Mouse (Mus musculus) gastrocnemius, postnatal 10 days (tissue): Measurements from ENCODE around the gene Dlg2. TPM values are rescaled to one million over a fixed set of nuclear protein-coding genes. Genes with fewer than 3 reads are reported as not detected.
A peak's percentile ranks its signal among the peaks of the same experiment; 100 is the strongest.

ENCODE experiments used
- DNase-seq: peaks from one replicate; pipeline ENCODE4 v3.0.0; 2021; ENCODE audit warnings: mixed read lengths
- total RNA-seq, 2 experiments: library from RNA; stranded (reverse); gene quantifications; 2 replicates each; pipeline ENCODE4 v1.2.3; 2021

Dlg2 gene
- total RNA-seq, 2 experiments from 2014 or later = 1.8 to 3.4 TPM

DNA sequence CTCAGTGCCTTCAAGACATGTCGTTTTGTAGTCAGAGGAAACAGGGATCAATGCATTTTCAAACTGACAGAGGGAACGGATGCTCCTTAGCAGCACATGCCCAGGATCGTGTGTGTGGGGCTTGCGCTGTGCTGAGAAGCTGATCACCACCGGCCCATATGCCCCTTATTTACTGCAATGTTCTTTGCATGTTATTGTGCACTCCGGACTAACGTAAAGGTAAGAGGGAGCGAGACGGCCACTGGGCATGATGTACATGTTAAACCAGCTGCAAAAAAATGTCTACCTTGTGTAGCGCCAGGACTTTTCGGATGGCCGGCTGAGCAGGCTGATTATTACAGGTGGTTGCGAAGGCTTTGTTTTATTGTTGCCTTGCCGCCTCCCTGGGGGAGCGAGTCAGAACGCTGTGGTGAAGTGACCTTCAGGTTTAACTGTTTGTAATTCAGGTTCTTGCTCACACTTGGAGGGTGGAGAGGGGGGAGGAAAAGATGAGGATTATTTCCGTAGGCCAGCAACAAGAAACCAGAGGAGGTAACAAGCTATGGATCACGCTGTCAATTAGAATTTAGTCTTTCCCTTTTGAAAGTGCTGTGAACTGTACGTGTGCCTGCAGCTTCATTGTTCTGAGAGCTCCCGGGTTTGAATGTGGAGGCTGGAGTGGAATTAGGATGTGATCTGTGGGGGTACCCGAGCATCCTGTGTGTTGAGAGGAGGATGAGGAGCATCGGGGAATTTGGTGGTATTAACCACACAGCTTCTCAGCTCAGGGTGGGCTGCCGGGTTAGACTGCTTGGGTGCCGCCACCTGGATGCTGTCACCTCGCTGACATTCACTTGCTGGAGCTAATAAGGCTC is 614.6 kb downstream of the Dlg2 start:
- DNase-seq = no peak

DNA sequence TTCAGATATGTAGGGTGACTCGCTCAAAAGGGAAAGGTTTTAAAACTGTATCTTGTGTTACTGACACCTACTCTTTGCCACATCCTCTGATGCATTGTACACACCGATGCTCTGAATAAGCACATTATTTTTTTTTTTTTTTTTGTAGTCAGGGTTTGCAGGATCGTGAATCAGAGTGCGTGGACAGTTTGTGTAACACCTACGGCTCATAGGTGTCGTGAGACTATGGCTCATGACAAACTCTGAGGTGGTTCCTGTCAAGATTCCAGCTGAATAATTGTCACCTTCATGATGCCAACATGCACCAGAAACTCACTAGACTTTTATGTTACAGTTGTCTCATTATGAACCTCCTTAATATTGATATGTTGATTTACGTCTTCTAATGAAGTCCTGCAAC is 620.0 kb downstream of the Dlg2 start:
- DNase-seq = no peak

DNA sequence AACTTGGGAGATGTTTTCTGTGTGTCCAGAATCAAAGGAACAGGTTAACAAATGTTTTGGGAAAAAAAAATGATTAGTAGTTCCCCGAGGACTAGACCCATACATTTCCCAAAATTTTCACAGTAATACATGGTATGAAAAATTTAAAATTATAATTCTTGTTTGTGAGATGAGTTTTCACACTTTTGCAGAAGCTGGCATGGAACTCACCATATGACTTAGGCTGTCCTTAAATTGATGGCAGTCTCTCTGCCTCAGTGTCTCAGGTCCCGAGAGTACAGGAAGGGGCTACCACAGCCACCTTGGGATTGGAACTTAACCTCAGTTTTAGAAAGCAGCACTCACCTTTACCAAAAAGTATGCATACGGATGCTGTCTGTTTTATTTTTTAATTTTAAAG is 622.0 kb downstream of the Dlg2 start:
- no peak for DNase-seq

DNA sequence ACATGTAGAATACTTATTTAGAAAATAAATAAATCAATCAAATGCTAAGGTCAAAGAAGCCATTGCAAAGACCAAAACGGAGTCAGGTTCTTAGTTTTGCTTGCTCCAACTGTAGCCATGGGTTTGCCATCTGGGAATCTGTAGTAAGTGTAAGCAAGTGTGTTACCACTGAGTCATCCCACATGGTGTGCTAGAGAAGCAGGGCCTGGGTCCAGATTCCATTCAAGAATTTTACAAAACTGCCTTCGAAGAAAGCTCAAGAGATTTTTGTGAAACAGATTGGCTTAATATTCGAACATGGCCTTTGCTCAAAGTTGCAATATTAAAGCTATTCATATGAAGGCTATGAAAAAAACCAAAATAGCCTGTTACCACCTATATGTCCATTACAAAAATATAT is 633.1 kb downstream of the Dlg2 start:
- DNase-seq = no peak

DNA sequence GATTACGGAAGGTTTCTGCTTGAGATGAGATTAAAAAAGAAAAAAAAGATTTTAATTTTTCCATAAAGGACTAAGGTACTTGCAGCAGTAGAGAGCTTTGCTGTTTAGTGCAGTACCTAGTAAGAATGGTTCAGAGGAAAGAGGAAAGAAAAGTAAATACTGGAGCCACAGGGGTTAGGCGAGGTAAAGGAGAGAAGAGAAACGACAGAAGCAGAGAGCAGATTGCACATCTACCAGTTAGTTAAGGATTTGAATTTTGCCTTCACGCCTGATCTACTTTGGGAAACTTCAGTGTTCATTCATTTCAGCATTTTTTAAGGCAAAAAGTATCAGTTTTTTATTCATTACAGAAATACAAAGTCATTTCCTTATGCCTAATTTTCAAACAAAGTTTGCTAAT is 655.7 kb downstream of the Dlg2 start:
- no peak for DNase-seq

DNA sequence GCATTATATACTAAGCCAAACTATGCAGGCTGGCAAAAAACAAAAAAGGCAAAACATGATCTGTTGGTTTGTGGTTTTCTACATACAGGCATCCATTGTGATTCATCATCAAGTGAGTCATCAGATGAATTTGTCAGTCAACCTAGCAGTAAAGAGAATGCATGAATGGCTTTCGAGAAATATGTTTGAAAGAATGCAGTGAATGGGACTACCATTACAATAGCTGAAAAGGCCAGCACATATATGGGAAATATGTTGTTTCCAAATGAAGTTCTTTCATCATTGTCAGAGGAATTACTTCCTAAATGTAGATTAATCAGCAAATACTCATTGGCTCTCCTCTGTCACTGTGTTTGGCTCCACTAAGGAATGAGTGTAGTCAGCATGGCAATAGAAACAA is 677.6 kb downstream of the Dlg2 start:
- no peak for DNase-seq

DNA sequence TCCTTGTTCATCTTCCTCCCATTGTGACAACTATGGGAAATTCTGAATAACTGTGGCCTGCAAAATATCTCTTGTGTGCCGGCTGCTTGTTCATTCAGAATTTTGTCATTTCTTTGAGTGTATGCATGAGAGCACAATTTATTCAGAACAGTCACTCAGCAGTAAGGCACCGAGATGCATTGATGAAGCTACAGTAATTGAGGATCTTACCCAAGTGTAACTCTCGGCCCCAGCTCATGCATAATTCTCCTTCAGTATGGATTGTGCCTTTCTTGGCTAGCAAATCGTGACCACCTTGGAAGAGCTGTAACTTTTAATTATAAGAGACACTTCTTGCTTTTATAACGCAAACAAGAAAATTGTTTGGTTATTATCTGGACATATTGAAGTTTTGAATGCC is 682.7 kb downstream of the Dlg2 start:
- no peak for DNase-seq

DNA sequence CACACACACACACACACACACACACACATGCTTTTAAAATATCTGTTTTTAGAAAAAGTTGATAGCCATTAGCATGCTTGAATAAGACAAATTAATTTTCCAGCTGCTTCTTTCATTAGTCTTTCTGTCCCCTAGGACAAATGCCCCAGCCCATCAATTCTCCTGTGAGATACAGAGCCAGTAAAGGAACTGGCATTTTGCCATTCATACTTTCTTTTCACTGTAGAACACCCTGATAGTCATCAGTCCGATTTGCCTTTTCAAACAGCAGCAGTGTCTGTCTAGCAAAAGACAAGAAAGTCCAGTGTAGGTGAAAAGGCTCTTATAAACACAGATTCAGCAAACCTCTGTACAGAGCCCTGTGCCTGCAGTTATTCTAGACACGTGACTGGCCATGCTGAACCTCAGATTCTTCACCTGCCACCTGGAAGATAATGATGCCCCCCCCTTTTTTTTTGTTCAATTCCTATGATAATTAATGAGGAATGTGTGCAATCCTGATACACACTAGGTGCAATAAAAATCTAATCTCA is 685.2 kb downstream of the Dlg2 start:
- no peak for DNase-seq

DNA sequence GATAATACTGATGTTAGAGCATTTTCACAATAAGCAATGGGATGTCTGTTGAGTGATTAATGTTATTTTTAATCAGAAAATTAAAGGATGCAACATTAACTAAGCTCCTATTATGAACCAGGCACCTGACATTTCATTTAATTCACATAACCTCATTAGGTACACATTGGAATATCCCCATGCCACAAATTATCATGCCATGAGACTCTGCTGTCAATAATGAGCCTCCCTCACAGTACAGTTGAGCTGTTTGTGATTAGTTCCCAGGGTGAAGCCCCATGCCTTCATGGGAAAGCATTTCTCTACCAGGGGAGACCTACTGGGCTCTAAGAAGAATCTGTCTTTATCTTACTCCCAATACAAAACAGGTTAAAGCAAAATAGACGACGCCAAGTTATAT is 697.1 kb downstream of the Dlg2 start:
- DNase-seq = no peak

DNA sequence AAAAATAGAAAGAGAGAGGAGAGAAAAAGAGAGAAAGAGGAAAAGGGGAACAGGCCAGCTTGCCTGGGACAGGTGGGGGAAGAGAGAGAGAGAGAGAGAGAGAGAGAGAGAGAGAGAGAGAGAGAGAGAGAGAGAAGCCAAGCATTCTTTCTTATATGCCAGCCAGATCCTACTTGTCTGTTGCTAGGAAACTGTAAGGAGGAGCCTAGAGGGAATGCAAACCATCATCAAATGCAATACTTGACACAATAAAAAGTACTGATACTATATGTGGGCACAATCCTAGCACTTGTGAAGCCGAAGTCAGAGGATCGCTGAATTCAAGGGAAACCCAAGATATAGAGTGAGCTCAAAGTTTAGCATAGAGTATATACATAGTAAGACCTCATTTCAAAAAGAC is 711.7 kb downstream of the Dlg2 start:
- DNase-seq = no peak

DNA sequence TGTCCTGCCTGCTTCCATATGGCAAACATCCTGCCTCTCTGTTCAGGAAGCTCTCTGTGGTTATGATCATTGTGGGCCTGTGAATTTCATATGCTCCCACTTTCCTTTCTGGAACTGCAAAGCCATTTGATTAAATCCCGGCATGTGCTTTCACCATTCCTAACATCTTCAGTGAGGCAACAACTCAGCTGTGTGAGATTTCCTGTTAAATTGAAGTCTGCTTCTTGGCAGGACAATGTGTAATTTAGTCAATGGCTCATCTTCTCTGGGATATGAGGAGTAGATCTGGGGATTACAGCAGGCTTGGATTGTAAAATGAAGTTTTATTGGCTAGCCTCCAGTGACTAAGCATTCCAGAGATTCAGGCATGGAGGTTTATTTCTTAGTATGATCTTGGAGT is 722.9 kb downstream of the Dlg2 start:
- no peak for DNase-seq

DNA sequence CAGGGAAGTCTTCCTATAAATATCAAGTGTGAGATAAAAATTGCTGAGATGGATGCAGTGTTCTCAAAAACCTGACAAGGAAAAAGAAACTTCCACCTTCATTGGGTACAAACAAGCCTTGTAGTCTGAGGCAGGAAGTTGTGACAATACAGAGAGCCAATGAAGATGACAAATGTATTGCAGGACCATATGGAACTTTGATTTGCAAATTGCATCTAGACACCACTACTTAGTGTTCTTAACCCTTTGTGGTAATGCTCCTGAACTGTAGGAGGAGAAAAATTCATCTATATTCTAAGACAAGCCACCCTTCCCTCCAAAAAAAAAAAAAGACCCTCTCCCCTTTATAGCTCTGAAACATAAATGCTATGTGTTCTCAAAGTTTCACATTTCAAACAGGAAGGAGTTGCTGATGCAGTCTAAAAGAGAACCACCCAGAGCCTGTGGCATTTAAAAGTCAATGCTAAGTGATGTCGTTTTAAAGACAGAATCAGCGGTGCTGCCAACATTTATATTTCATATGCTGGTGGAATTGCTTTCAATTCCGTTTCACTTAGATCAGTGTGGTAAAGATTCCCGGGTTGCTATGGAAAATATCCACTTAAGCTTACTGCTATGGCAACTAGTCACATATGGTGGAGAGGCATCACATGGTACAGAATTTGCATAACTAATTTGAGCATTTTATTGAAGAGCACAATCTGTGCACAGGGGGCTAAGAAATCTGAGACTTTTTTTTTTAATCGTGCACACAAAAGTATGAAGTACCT is 731.8 kb downstream of the Dlg2 start:
- DNase-seq = no peak

DNA sequence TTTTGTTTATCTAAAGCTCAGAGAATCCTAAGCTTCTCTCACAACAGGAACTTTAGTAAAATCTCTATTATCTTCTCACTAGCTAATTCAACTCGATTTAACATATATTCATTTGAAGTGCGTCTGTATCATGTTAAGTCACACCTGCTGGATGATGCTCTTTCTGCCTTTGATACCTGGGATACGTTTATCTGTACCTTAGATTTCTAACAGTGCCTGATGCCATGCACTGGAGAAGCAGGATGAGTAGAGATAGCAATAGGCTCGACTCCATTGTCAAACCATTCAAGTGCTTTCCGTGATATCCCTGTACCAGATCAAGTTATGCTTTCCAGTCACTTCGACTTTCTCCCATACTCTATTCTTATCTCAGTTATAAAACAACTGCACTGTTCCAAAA is 732.5 kb downstream of the Dlg2 start:
- DNase-seq = no peak

DNA sequence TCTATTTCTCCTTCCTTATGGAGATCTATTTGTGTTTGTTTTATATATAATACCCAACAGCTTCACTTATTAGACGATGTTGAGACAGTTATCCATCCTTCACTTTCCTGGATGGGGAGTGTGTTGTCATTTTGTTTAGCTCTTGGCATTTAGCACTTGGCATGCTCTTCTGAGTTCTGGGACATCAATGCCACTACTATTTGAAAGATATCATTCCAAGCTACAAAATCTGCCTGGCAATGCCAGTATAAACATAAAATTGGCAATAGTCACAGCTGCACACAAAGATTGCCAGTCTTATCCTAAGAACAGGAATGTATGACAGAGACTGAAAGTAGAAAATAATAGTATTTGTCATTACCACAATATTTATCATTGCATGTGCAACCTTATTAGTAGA is 735.8 kb downstream of the Dlg2 start:
- no peak for DNase-seq

DNA sequence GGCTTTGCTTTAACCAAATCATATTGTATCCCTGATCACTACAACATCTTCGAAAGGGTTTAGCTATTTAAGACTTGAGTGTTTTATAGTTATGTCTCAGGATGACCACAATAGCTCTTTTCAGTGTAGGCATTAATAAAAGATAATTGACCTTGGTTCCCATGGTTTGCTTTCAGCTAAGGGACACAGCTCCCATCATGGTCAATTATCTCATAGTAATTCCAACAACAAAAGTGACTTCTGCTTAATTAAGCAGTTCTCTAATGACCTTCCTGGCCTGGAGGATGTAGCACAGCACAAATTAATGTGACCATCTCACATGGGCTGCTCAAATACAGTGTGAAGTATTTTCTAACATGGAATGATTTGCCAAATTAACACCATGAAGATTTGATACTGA is 738.4 kb downstream of the Dlg2 start:
- no peak for DNase-seq

DNA sequence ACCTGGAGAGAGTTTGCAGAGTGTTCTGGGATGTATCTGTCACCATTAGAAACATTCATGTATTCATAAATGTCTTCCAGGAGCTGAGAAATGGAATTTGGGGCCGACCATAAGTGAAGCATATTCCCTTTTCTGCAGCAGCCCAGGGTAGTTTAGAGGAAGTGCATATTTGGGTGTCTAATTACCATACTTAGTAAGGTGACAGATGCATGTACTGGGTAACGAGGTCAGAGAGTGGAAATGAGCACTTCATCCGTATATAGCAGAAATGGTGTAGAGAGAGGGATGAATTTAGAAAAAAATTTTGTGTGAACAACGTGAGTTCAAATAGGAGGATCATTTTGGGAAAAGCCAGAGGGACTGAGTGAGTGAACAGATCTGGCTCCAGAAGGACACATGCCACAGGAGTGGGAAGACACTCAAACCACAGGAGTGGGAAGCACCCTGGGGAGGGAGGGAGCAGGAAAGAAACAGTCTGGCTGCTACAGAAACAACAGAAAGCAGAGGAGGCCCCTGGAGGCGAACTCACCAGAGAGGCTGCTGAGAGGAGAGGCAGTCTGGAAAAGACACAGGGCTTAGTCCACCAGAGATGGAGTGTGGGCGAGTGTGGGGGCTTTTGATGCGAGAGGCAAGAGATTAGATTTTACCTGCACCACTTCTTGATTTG is 742.0 kb downstream of the Dlg2 start:
- no peak for DNase-seq

DNA sequence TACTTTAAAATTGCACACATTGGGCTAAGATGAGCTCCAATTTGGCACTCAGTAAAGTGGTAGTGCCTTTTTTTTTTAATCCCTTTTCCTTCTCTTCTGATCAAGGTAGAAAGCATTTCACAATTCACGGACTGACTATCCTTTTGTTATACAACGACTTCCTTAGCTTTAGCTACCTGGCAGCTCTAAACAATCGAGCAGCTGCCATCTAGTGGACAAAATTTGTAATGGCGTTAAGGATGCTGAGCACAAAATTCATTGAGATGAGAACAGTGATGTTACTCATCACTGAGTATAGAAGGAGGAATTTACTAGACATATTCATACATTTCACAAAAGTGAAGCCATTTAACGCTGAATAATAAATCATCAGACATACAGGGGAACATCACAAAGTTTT is 750.0 kb downstream of the Dlg2 start:
- peak; percentile 4 for DNase-seq

DNA sequence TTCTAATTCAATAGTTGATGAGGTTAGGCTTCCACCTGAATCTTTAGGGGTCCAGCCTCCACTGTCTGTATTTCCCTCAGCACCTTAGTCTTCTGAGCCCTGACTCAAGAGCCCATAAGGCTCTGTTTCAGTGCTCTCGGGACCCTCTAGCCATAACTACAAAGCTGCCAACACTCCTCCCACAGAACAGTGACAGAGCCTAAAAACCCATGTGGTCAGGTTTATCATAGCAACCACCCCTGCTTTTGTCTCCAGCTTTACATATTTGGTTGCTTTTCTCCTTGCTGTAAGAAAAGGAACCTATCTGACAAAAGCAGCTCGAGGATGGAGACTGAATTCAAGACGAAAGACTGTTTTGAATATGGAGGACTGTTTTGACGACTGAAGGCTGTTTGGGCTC is 765.2 kb downstream of the Dlg2 start:
- no peak for DNase-seq

DNA sequence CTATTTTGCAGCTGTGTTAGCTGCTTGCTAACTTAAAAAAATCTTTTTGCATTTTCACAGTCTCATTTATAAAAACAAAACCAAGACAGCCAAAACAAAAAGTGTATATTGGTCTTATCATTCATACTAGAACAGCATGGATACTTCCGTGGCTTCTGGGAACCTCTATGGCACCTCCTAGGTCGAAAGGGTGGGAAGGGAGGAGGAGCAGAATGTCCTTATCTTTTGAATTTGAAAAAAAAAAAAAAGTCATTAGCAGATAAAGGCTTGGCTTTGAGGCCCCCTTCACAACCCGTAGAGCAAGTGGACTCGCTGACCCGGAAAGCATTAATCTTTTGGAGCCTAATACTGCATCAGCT is 785.2 kb downstream of the Dlg2 start:
- no peak for DNase-seq

DNA sequence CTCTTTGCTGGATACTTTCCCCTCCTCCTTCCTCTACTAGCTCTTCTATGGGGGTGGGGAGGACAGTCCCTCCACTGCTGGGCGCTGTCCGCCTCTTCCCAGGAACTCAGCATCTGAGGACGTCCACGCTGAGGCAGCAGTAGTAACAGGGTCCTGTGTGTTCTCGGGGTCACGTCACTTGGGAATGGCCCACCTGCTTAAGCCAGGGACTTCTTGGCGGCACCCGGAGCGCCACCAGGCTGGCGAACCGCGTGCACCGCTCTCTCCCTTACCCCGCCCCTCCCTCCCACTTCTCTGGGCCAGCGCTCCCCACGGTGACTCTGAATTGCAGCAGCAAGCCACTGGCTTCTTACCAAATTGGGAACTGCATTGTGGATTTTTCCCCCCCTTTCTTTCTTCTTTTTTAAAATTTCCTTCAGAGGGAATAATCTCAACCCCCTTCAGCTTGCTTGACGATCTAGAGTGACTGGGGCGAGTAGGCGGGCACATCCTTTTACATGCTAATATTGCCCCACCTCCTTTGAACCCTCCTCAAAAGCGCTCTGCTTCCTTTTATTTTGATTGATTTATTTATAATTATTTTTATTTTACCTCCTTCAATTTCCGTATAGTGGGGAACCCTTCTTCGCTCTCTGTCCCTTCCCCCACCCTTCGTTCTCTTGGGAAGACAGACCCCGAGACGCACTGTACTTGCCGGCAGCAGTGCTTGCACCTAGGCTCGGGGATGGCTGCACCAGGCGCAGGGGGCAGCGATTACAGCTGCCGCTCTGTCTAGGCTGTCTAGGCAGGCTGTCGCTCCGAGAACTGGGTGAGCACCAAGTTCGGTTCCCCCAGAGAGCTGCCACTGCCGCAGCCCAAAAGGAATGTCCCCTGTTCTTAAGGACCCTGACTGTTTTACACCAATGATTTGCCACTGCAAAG is 785.8 kb downstream of the Dlg2 start:
- DNase-seq = no peak

DNA sequence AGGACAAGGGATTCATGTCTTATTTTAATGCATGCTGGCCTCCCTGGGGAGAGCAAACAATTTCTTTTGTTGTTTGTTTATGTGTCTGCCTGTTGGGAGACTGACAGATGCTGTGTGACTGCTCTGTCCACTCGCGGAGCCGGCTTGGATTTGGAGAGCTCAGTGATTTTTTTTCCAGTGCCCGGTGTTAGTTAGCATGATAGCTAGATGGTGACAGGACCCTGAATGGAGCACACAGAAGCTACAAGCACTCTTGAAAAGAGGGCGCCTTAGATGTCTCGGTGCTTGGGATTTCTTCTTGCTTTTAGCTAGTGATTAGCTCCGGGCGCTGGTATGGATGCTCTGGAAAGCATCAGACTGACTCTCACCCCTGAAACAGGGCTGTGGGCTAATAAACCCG is 786.5 kb downstream of the Dlg2 start:
- DNase-seq = no peak

DNA sequence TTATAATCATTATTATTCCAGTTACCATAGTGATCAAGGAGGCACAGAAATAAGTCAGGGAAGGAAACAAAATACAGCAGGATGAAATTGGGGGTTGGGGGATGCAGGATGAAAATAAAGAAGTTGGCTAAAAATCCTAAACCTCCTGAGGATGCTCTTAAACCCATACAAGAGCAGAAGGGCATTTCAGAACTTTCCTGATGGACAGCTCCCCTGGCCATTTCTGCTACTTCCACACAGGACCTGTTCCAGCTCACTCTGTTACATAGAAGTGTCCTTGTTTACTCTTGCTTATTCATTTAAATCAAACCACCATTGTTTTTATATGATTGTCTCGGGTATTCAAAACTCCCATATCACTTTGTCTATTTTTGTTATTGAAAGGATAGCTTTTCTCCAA is 791.3 kb downstream of the Dlg2 start:
- DNase-seq = peak; percentile 19
